Mouse (Mus musculus) common myeloid progenitor, adult 5-6 weeks (primary cell): ENCODE results near the gene Zfp36l3. TPM values are rescaled to one million over a fixed set of nuclear protein-coding genes. Genes with fewer than 3 reads are reported as not detected.
"Not testable (repeated sequence)": the region's sequence is repeated elsewhere in the genome, so short reads cannot be mapped to it uniquely, and the experiment has no call there.

Experiments
- ATAC-seq: replicated peaks from 2 replicates; pipeline ENCODE4 v1.8.0; 2016; ENCODE audit warnings: low read depth, mild to moderate bottlenecking, moderate TSS enrichment, inconsistent platforms; ENCODE audit not compliant: poor library complexity, severe bottlenecking
- total RNA-seq: library from RNA; stranded (forward); fragments of 200-1000, 187-1606 nt; gene quantifications from 2 replicates; pipeline ENCODE4 v1.2.3, GENCODE M21; 2017

The Zfp36l3 gene
- total RNA-seq = not detected in 2 replicates

DNA sequence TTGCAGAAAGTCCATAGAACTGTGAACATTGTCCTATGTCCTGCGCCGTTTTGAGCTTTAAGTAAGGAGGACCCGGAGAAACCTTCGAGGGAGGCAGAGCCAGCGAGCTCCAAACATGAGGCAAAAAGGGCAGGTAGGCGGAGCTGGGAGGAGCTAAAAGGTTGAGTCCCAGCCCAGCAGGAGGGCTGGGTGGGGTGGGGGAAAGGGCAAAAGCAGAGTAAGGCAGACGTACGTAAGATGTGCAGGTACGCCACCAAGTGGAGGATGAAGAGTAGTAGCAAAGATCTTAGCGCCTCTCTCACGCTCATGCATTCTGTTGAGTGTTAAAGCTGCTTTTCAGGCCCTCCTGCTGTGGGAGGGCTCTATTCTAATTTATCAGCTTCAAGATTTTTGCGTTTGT lies at the start of gene Zfp36l3:
Gene Zfp36l3, minus strand, starts transcription at position 119 of the 400 bp plus-strand sequence.
- ATAC-seq = no peak

GRCm38 (mm10) chrX:53799074-53799473 lies 22.9 kb upstream of the Zfp36l3 start:
- ATAC-seq = no peak

- not testable (repeated sequence) for ATAC-seq
Measured at GRCm38 (mm10) chrX:53797519-53797918, 21.3 kb upstream of the Zfp36l3 start, which contains the start of gene Xlr. TSS of gene Xlr (minus strand) at chrX:53797706.

GRCm38 (mm10) chrX:53757736-53758135 lies 18.5 kb downstream of the Zfp36l3 start, which contains the start of gene 1700013H16Rik:
TSS of gene 1700013H16Rik (minus strand) at chrX:53757831.
- no peak for ATAC-seq

- 0 out of 2 replicates have a peak, but pooled peaks have one; percentile 47 for ATAC-seq
Measured at GRCm38 (mm10) chrX:53752851-53753250, 23.3 kb downstream of the Zfp36l3 start.

GRCm38 (mm10) chrX:53728967-53729366 lies 47.2 kb downstream of the Zfp36l3 start:
- no peak for ATAC-seq

DNA sequence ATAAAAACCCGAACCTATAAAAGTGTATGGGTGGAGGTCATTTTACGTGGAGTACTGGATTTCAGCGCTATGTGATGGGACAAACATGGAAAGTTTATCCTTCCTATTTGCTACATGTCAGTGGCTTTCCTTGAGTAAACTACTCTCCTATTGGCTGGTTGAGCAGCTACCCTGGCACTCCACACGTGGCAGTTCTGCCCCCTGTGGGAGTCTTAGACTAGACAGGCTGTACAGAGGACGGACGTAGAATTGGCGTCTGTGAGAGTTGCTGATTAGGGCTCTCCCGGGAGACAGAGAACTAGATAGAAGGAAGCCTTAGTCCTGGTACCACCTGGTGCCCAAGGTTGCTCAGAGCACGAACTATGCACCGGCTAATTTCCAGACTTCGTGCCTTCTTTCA lies 51.6 kb downstream of the Zfp36l3 start, which contains the start of gene 4930502E18Rik:
Gene 4930502E18Rik, plus strand, starts transcription at position 231 of the 400 bp plus-strand sequence.
- ATAC-seq = no peak

Other genes starting within 250 kb of the Zfp36l3 start
- 2.0 and 6.6 TPM in 2 replicates for gene Rtl8c, start 168.4 kb downstream of the Zfp36l3 start, total RNA-seq
- not detected in 2 replicates for gene Gm14597, start 167.4 kb downstream of the Zfp36l3 start, total RNA-seq
- gene Rtl8a, start 132.7 kb downstream of the Zfp36l3 start, total RNA-seq = 4.4 TPM in 1 of 2 replicates, not detected in the other
- 1.3 and 10.3 TPM in 2 replicates for gene Rtl8b, start 106.0 kb downstream of the Zfp36l3 start, total RNA-seq
- not detected in 2 replicates for gene 4930502E18Rik, start 51.6 kb downstream of the Zfp36l3 start, total RNA-seq
- not detected in 2 replicates for gene 1700013H16Rik, start 18.6 kb downstream of the Zfp36l3 start, total RNA-seq
- 3.6 and 5.8 TPM in 2 replicates for gene Xlr, start 21.3 kb upstream of the Zfp36l3 start, total RNA-seq